Mouse (Mus musculus) erythroblast, embryonic 14.5 days (primary cell): ENCODE data around the gene Plaur.

Source experiments
- GATA1 ChIP-seq: IDR thresholded peaks from 2 replicates; pipeline ENCODE4 v1.6.1; 2012; ENCODE audit warnings: low read length, inconsistent platforms, mixed read lengths
- TAL1 ChIP-seq: IDR thresholded peaks from 3 replicates; pipeline ENCODE4 v1.6.1; 2012; ENCODE audit warnings: low read length, inconsistent platforms, mixed read lengths

GRCm38 (mm10) chr7:24431713-24432112 is 30.6 kb upstream of the Plaur start:
- TF ChIP-seq GATA1, result no peak
- TF ChIP-seq TAL1, result no peak
